Mouse (Mus musculus) liver, embryonic 14.5 days (tissue): ENCODE results near the gene Hbq1a.

Source experiments
- CTCF ChIP-seq: IDR thresholded peaks from 2 replicates; pipeline ENCODE4 v1.5.1; 2016; ENCODE audit warnings: antibody characterized with exemption, low read depth, control low read depth
- EP300 ChIP-seq: IDR thresholded peaks from 2 replicates; pipeline ENCODE4 v1.6.1; 2016; ENCODE audit warnings: antibody characterized with exemption, low read depth

DNA sequence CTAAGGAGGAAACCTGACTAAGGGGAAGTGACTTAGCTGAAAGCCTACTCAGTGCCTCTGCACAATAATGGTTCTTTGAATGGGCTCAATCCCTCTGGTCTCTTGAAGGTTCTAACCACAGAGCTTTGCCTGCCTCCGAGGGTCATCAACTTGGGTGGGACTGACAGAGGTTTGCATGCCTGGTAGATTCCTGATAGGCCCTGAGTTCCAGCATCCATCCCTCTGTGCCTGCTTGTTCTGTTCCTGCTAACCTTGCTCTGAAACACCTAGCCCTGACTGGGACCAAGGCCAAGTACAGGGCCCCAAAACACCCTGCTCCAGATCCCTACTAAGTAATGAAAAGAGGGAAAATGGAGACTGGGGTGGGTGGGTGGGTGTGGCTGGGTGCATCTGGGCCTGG, 3.6 kb downstream of the Hbq1a start:
- TF ChIP-seq CTCF = no peak
- no peak for TF ChIP-seq EP300
